Mouse (Mus musculus) frontal cortex, adult (tissue): Measurements from ENCODE around the gene Zfp472.

Experiments
- ATAC-seq: cut with Nextera tagmentation; 2 replicates; pipeline ENCODE4 v1.9.2; 2017; ENCODE audit warnings: mild to moderate bottlenecking, moderate library complexity, mixed read lengths; ENCODE audit not compliant: low TSS enrichment

The Zfp472 gene

DNA sequence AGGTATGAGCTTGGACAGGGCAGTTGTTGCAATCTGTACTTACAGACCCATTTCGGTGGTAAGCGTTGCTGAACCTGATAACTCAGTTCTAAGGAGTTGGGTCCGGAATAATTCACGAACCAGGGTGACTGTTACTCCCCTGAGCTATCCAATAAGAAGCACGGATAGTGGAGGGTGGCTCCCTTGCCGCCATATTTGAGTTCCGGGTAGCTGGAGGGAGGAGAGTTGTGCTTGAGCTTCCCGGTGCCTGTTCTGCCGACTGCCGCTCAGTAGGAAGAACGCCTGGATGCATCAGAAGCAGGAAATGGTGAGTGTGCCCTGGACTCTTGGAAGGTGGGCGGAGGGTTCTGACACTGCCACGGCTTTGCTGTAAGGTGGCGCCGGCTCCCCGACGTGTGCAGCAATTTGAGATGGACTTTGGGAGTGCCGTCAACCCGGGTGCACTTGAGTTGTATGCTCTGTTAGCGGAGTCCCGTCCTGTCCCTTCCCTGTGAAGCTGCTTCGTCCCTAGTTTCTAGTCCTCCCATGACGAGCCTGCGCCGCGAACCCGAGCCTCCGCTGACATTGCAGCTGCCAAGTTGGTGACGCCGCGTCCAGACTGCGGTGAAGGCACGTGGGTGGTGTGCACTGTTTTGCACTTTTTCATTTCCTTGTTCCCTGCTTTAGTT, at the start of gene Zfp472:
Gene Zfp472, plus strand, starts transcription at position 192 of the 668 bp plus-strand sequence.
- ATAC-seq, result peak; percentile 100

DNA sequence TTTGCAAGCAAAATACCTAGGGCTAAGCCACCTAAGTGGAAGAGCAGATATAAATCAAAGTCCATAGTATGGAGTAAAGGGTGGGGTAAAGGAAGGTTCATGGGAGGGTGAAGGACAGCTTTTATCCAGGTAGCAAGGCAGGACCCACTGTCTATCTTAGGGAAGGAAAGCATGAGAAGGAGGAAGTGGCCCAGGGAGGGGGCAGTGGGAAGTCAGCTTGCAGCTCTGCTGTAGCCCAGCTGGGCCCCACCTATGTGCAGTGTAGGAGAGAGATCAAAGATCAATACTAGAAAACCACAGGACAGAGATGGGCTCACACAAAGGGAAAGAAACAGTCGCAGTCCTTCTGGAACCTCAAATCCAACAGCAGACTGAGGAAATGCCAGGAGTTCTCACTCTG, 49.5 kb upstream of the Zfp472 start:
- ATAC-seq, result no peak

DNA sequence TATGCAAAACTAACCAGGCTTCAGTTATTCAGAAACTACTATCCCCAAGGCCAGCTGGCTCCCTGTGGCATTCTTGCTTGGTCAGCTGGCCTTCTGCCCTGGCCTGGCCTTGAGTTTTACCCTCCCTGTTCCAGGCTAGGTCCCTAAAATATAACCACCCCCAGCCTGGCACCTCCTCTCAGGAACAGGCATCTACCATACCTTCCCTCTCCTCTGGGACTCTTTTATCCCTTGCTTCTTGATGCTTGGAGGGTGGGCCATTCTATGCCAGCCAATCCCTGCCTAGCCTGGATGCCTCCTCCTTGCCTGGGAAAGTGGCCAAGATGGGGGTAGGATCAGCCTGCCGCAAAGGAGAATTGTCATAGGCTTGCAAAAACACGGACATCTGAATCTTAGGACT, 48.5 kb upstream of the Zfp472 start, which contains the start of gene Cyp4f14:
Gene Cyp4f14, minus strand, starts transcription at position 212 of the 400 bp plus-strand sequence.
- ATAC-seq, result peak; percentile 50; the same call in 1 of the 2 replicates

DNA sequence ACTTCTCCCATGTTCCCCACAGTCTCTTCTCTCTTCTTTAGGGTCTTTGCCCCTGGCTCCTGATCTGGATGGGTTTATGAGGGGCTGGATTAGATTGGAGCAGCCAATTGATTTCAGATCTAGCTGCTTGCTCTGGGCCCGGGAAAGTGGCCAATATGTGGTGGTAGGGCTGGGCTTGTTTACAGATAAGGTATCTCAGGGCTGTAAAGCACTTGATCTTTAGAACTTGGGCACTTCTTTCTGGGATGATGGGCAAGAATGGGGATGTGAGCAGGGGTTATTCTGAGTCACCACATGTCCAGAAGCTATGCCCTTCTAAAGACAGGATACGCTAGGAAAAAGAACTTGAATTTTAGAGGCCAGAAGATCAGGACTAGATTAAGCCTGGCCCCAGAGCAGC, 46.5 kb upstream of the Zfp472 start:
- no peak for ATAC-seq

DNA sequence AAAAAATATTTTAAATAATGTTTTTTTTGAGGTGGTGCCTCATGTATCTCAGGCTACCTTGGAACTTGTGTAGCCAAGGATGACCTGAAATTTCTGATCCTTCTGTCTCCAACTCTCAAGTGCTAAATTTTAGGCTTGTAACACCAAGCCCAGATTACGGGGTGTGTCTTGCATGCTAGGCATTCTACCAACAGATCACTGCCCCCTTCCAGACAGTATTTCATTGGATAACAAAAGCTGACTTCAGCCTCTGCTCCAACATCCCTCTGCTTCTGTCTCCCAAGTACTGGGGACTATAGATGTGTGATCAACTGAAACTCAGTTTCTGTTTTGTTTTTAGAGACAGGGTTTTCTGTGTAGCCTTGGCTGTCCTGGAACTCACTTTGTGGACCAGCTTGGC, 41.9 kb upstream of the Zfp472 start:
- no peak for ATAC-seq

DNA sequence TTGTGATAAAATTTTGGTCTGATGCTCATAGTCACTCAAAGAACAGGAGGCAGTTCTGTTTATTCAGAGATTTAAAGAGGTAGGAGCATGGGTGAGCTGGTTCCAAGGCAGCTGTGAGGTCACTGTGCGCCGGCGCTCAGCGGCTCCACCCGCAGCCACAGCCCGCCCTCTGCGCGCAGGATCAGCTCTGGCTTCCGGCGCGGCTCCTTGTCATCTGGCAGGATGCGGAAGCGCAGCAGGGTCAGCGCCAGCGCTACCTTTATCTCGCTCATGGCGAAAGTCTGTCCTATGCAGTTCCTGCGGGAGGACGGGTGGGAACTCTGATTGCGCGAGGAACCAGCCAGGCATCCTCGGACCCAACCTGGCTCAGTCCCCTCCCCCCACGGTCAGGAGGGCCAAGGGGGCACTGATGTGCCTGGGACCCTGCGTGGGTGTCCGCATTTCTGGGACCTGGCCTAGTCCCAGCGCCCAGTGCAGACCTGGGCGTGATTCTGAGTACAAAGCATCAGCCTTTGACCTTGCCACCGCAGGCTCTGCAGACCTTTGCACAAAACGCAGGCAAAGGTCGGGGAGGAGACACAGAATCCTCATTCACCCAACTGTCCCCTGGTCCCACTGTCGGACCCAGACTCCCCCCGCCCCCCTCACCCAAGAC, 40.8 kb upstream of the Zfp472 start:
- peak; percentile 92 for ATAC-seq

DNA sequence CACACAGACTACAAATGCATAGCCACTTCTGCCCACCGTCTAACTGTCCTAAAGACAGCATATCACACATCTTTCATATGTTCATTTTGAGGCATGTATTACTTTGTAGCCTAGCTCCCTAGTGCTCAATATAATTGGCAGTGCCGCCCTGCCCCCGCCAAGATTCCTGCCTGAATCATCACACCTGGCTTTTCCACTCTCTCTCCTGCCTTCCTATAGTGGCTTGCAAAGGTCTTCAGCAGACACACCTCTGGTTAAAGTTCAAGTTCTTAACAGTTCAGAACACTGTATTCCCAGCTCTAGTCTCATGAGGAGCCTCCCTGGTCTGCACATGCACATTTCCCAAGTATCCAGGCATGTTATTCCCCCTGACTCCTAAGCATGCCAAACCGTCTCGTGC, 37.8 kb upstream of the Zfp472 start:
- no peak for ATAC-seq

DNA sequence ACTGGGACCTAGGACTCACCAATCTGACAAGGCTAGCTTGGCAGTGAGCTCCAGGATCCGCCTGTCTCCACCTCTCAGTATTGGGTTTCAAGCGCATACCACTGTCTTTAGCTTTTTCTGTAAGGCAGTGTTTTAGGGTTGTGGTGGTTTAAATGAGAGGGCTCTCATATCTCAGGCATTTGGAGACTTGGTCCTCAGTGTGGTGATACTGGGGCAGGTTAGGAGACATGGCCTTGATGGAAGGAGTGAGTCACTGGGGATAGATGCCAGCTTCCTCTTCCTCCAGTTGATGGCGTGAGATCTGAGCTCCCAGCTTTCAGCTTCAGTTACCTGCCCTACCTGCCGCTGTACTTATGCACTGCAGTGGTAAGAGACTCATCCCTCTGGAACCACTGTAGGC, 25.8 kb upstream of the Zfp472 start:
- no peak for ATAC-seq

DNA sequence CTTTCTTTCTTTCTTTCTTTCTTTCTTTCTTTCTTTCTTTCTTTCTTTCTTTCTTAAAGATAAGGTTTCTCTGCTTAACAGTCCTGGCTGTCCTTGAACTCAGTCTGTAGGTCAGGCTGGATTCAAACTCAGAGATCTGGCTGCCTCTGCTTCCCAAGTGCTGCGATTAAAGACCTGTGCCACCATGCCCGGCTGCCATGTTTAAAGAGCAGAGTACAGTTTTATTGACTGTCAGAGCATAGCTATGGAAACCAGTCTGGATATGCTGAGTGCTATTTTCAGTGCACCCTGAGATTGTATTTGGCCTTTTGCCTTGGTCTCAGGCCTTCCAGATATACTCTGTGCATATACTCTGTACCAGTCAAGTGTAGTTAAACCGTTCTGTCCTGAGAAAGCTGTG, 22.0 kb upstream of the Zfp472 start:
- ATAC-seq, result no peak

DNA sequence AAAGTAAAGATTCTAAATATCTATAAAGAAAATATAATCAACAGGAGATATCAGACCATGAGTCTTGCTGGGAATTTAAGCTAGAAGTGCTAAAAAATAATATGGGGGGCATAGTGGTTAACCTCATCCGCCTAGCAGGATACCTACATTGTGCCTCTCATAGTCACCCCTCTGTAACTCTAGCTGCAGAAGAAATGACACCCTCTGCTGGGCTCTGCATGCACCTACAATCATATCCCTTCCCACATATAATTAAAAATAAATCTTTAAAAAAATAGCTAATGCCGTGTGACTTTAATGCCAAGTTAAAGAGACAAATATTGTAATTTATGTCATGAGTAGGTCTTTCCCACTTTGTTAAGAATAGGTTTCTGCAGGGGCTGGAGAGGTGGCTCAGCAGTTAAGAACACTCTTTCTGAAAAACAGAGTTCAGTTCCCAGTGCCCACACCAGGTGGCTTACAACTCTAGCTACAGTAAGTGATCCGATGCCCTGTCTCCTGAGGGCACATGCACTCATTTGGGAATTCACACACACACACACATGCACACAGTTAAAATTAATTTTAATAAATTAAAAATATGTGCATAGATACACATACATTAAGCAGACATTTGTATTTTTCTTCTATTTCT, 21.1 kb upstream of the Zfp472 start:
- ATAC-seq, result no peak

DNA sequence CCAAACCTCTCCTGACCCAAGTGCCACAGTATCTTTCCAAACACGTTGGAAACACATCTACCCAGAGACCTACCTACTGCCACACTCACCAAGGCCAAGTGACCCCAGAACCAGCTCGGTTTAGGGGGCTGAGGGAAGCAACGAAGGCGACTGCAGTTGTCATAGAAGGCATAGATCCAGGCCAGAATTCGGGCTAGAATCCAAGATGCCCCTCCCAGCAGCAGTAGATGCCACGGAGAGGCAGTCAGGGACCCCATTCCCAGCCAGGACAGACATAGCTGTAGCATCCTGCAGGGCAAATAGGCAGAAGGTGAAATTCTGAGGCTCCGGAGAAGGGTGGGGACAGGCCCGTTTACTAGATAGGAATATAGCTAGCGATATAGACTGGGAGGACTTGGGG, 18.9 kb upstream of the Zfp472 start:
- ATAC-seq, result no peak

DNA sequence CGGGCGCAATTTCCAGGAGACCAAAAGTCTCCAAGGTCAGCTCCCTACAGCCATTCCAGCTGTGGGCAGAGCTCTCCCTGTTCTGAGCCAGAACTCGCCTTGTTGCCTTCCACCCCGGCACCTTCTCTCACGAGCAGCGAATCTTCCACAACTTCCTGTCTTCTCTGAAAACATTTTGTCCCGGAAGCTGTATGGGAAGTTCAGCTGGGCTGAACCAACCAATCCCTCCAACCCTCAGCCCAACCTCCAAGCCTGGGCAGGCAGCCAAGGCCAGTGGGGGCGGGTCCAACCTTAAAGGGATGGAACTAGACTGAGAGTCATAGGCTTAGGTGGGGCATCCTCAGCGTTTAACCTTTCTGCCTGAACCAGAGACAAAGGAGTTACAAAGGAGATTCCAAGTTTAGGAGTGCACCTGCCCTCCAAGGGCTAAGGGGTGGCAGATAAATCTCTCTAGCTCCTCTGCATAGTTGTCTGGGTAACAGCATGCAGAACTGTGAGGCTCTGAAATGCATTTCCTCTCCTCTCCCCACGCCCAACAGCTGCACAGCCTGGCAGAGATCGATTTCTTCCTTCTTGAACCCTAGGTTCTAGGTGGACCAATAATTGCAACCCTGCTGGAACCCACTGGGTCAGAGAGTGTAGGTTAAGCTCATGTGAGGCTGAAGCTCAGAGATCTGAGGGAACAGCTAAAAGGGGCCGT, 18.2 kb upstream of the Zfp472 start, which contains the start of gene Cyp4f13:
Gene Cyp4f13, minus strand, starts transcription at position 188 of the 700 bp plus-strand sequence.
- ATAC-seq, result peak; percentile 94

DNA sequence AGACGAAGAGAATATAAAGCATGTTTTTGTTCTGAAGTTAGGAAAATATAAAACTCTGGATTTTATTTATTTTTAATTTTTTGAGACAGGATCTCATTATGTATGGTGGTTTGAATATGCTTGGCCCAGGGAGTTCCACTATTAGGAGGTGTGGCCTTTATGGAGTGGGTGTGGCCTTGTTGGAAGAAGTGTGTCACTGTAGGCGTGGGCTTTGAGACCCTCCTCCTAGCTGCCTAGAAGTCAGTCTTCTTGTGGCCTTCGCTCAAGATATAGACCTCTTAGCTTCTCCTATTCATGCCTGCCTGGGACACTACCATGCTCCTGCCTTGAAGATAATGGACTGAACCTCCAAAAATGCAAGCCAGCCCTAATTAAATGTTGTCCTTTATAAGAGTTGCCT, 15.5 kb upstream of the Zfp472 start:
- no peak for ATAC-seq

DNA sequence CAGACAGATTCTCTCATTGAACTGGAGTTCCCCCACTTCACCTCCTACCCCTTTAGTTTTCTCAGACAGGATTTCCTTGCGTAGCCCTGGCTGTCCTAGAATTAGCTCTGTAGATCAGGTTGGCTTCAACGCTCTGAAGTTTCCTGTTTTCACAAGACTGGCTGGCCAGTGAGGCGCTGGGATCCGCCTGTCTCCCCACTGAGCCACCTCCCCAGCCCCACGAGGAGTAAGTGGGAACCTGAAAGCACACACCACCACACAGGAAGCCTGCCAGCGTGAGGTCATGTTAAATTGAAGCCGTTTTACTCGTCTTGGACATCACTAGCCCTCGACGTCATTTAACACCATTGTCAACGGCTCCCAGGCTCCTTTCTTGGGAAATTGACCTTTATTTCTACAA, 14.6 kb upstream of the Zfp472 start:
- ATAC-seq, result no peak

DNA sequence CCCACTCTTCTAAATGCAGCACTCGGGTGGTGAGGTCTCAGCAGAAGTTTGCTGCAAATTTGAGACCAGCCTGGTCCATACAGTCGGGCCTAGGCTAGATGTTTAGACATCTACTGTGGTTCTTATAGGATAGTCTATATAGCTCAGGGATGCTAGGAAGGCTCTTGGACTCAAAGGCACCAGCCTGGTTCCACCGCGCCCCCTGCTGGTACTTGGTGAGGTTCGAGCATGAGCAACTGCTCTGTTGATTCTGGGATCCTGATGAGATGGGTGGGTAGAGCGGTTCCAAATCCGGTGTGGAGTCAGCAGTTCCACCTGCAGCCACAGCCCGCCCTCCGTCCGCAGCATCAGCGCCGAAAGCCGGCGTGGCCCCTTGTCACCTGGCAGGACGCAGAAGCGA, 14.2 kb upstream of the Zfp472 start:
- ATAC-seq, result peak; percentile 90

DNA sequence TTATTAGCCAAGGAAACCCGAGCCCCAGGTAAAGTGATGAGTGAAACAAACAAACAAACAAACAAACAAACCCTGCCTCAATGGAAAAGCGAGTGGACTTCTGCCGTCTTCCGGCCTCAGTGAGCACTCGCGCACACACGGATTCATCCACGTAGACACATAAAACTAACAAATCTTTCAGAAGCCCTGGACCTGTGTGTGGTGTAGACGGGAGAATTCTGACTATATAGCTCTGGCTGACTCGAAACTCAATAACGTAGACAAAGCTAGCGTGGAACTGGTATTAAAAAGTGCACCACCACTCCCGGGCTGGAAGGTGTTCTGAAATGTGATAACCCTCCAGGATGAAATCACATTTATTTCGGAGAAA, 376 bp upstream of the Zfp472 start:
- ATAC-seq, result peak; percentile 82

DNA sequence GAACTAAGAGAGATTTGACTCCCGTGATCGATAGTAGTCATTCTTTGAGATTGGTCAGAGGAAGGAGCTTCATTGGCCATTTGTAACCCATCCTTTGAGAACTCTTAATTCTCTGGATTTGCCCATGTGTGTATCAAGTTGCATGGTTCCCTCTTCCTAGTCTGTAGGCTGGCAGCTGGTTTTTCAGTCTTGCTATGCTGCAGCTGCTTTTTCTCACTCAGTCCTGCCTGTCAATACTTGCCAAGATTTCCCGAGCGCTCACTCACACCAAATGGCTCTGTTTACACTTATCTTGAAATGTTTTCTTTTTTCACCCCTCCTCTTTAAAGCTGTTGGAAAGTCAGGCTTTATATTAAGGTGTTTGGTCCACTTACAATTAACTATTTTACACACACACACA, 15.7 kb downstream of the Zfp472 start:
- no peak for ATAC-seq

DNA sequence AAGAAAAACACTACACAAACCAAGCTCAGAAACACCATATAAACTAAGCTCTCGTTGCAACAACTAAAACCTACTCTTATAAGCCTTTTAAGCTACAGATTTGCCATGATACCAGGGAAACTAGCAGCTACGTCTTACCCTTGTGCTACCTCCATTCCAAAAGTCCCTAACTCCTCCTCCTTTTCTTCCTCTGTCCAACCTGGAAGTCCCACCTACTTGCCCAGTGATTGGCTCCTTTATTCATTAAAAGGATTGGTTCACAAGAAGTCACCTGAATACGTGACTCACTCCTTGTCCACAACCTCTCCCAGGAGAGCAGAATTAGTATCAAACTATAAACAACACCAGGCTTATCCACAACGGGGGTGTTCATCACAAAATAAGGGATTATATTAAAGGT, 20.7 kb downstream of the Zfp472 start:
- ATAC-seq, result no peak

DNA sequence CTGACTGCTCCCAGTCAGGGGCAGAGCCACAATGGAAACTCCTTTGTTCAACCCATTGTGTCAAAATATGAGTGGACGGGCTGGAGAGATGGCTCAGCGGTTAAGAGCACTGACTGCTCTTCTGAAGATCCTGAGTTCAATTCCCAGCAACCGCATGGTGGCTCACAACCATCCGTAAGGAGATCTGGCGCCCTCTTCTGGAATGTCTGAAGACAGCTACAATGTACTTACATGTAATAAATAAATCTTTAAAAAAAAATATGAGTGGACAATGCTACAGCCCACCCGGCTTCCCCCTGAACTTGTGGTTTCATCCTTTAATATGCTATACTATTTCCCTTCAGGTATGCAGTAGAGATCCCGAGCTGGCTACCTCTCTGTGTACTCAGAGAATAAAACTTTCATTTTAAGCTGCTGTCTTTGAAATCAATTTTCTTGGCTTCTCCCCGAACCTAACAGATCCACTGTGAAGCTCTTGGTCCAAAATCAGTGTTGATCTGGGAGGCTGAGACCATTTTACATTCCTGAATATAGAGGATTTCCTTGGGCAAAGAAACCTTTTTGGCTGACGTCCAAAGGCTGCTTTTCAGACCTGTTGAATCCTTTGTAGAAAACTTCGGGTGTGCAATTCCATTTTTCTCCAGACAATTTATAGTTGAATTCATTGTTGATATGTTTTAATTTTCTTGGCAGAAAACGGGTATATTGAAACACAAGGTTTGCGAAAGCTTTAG, 26.5 kb downstream of the Zfp472 start:
- no peak for ATAC-seq

DNA sequence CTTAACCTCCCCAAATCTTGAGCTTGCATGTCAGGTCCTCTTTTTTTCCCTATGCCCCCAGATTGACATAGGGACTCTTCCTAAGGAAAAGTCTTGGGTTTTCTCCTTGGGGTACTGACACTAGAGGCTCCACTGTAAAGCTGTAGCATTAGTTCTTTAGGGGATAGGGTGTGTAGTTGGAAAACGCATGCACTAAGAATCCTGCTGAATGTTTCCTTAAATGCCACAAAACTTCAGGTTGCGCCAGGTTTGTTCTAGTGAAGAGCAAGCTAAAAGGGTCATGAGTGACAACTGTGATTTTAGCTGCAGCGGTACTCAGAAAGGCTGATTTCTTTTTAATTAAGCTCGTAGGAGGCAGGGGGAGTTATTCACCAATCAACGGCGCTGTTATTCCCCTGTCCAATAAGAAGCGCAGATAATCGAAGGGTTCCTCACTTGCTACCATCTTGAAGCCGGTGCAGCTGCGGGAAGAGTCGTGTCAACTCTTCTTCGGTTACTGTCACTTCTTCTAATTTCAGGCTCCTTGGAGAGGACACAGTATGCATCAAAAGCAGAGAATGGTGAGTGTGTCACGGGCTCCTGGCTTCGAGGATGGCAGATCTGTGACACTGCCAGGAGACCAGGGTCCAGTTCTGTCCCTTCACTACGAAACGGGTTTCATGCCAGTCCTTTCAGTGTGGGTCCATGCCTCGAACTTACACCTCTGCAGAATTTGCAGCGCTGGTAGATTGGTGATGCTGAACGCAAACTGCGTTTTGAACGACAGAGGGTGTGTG, 27.3 kb downstream of the Zfp472 start, which contains the start of gene Zfp952:
Gene Zfp952, plus strand, starts transcription at position 431 of the 776 bp plus-strand sequence.
- ATAC-seq, result peak; percentile 99

DNA sequence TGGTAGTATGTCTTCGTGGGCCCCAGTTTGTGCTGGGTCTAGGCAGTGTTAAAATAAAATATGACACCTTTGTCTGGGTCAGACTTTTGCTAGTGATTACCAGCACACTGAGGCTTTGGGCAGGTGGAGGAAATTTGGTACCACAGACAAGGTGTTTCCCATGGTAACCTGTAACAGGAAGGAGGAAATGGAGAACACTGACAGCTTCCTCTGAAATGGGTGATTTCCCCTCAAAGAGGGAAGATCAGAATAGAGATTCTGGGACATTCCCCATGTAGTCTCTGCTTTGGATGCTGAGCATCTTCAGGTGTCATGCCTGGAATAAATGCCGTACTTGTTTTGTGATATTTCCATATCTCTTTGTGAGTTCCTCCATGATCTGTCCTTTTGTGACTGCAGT, 32.9 kb downstream of the Zfp472 start:
- no peak for ATAC-seq
